Mouse (Mus musculus): ENCODE measurements around the gene Glis3. TPM values are rescaled to one million over a fixed set of nuclear protein-coding genes. Genes with fewer than 3 reads are reported as not detected.

Glis3 gene
- total and polyA plus RNA-seq, 3 experiments = not detected

DNA sequence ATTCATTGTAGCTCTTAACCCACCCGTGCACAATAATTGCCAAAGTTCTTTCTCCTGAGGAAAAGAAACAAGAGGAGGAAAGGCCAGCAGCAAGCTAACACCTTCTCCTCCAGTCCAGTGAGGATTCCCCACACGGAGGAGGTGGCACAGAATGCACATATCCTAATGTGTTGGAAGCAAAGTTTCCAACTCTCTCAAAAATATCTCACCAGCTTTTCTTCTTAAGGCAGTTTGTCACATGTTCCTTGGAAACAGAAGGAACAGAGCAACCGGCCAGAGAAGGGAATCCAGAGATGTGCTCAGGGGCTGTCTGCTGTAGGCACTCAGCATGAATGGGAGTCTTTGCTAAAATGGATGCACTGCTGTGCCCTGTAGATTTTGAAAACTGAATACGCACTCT lies 441.8 kb downstream of the Glis3 start:
- no peak overlapping the region for H3K27ac ChIP-seq (ENCODE audit: control insufficient read depth, low read depth, low read length)
- no peaks in the 10 kb centered on the region for H3K27me3 ChIP-seq (ENCODE audit: control insufficient read depth in 1 of 2, insufficient read depth in 2 of 2, low read length in 2 of 2)
- H3K4me1 ChIP-seq (ENCODE audit: control insufficient read depth in 1 of 2, insufficient read depth in 2 of 2, low read length in 2 of 2) = no peaks in the 10 kb centered on the region
- no peak overlapping the region for H3K9ac ChIP-seq (ENCODE audit: control insufficient read depth, low read depth, low read length, poor library complexity, severe bottlenecking)
- no peaks in the 10 kb centered on the region for H3K9me3 ChIP-seq (replicated peaks; ENCODE audit: insufficient read depth, low read length)
- H3K79me2 ChIP-seq (ENCODE audit: control insufficient read depth, insufficient read depth, low read length, poor library complexity) = no peaks in the 10 kb centered on the region
- no peaks in the 10 kb centered on the region for H3K36me3 ChIP-seq (ENCODE audit: control insufficient read depth in 1 of 2, insufficient read depth in 2 of 2, low read length in 2 of 2)
- DNase-seq (ENCODE audit: low read depth, low spot score) = no peak
- no peak overlapping the region for H3K4me3 ChIP-seq (ENCODE audit: control insufficient read depth in 1 of 2, insufficient read depth in 1 of 2, low read depth in 2 of 2, low read length in 2 of 2)
- no peak for TF ChIP-seq TBP (IDR thresholded peaks at IDR 0.05; ENCODE audit: low read depth, low read length)
- no peak for TF ChIP-seq MYB (IDR thresholded peaks at IDR 0.05; ENCODE audit: low read depth, low read length)
- TF ChIP-seq MAFK (IDR thresholded peaks at IDR 0.05; ENCODE audit: borderline replicate concordance, low read depth, low read length) = no peak
- TF ChIP-seq E2F4 (IDR thresholded peaks at IDR 0.05; ENCODE audit: borderline replicate concordance, low read depth, low read length) = no peak
- no peak for TF ChIP-seq ZMIZ1 (IDR thresholded peaks at IDR 0.05; ENCODE audit: low read depth, low read length)
- no peak for TF ChIP-seq GABPA (IDR thresholded peaks at IDR 0.05; ENCODE audit: low read depth, low read length)
- no peak for TF ChIP-seq SIN3A (IDR thresholded peaks at IDR 0.05; ENCODE audit: low read length)

DNA sequence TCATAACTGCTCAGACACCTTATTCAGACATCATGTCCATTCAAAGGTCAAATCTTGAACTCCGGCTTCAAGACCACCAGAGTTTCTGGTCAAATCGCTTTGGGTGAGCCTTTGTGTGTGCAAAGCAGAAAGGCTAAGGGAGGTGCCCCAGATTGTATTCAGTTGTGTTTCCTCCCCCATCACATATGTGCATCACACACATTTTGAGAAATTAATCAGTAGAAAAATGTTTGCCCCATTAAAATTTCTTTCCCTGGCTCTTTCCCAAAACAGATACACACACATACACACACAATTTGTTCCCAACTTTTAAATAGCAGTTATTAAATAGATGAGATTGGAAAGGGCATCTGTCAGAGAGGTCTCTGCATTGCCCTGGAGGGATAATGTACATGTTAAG lies 442.3 kb downstream of the Glis3 start:
- Histone ChIP-seq H3K27me3 (ENCODE audit: control insufficient read depth in 1 of 2, insufficient read depth in 2 of 2, low read length in 2 of 2) (no peaks in the 10 kb centered on the region), H3K79me2 (ENCODE audit: control insufficient read depth, insufficient read depth, low read length, poor library complexity) (no peaks in the 10 kb centered on the region), H3K4me3 (ENCODE audit: control insufficient read depth in 1 of 2, insufficient read depth in 1 of 2, low read depth in 2 of 2, low read length in 2 of 2) (no peak overlapping the region), H3K36me3 (ENCODE audit: control insufficient read depth in 1 of 2, insufficient read depth in 2 of 2, low read length in 2 of 2) (no peaks in the 10 kb centered on the region), H3K4me1 (ENCODE audit: control insufficient read depth in 1 of 2, insufficient read depth in 2 of 2, low read length in 2 of 2) (no peaks in the 10 kb centered on the region), H3K9me3 (replicated peaks; ENCODE audit: insufficient read depth, low read length) (no peaks in the 10 kb centered on the region), H3K27ac (ENCODE audit: control insufficient read depth, low read depth, low read length) (no peak overlapping the region), H3K9ac (ENCODE audit: control insufficient read depth, low read depth, low read length, poor library complexity, severe bottlenecking) (no peak overlapping the region)
- DNase-seq (ENCODE audit: low read depth, low spot score) = no peak
- TF ChIP-seq GATA1 (IDR thresholded peaks at IDR 0.05; ENCODE audit: low read depth, low read length) (no peak), HCFC1 (IDR thresholded peaks at IDR 0.05; ENCODE audit: low read depth, low read length) (no peak), BHLHE40 (IDR thresholded peaks at IDR 0.05; ENCODE audit: borderline replicate concordance, low read depth, low read length) (no peak), CHD2 (IDR thresholded peaks at IDR 0.05; ENCODE audit: low read length) (no peak), USF1 (IDR thresholded peaks at IDR 0.05; ENCODE audit: low read depth, low read length) (no peak), POLR2A (IDR thresholded peaks at IDR 0.05; ENCODE audit: control insufficient read depth in 1 of 2, insufficient read depth in 1 of 2, low read depth in 1 of 2, low read length in 2 of 2, poor library complexity in 1 of 2) (no peak), CTCF (IDR thresholded peaks at IDR 0.05 in 2 of 3, conservative IDR thresholded peaks at IDR 0.05 in 1 of 3; ENCODE audit: control insufficient read depth in 1 of 3, insufficient read depth in 1 of 3, low read depth in 2 of 3, low read length in 3 of 3, poor library complexity in 1 of 3, severe bottlenecking in 1 of 3) (no peak), MAZ (IDR thresholded peaks at IDR 0.05; ENCODE audit: low read depth, low read length) (no peak), MAFK (IDR thresholded peaks at IDR 0.05; ENCODE audit: borderline replicate concordance, low read depth, low read length) (no peak), ELF1 (IDR thresholded peaks at IDR 0.05; ENCODE audit: low read depth, low read length) (no peak), KAT2A (conservative IDR thresholded peaks at IDR 0.05; ENCODE audit: low read depth, low read length) (no peak), ZKSCAN1 (IDR thresholded peaks at IDR 0.05; ENCODE audit: low read depth, low read length) (no peak), ZNF384 (IDR thresholded peaks at IDR 0.05; ENCODE audit: low read depth, low read length) (no peak), MEF2A (IDR thresholded peaks at IDR 0.05; ENCODE audit: extremely low read depth, insufficient replicate concordance, low read depth, low read length, poor library complexity, severe bottlenecking) (no peak), CHD1 (IDR thresholded peaks at IDR 0.05; ENCODE audit: low read depth, low read length) (no peak), TAL1 (IDR thresholded peaks at IDR 0.05; ENCODE audit: low read length) (no peak), JUND (IDR thresholded peaks at IDR 0.05; ENCODE audit: low read depth, low read length) (no peak), RAD21 (IDR thresholded peaks at IDR 0.05; ENCODE audit: low read depth, low read length) (no peak), NELFE (IDR thresholded peaks at IDR 0.05; ENCODE audit: low read depth, low read length) (no peak)

Measured in MEL (cell line).